Mouse (Mus musculus) CD4-positive naive resting alpha-beta T cell, adult 76 days (primary cell): ENCODE measurements around the gene Vmn1r232. TPM values are rescaled to one million over a fixed set of nuclear protein-coding genes. Genes with fewer than 3 reads are reported as not detected.

Experiments used
- total RNA-seq: library from RNA; stranded (reverse); gene quantifications from one replicate; pipeline ENCODE4 v1.2.4, GENCODE M21; 2023

Gene Vmn1r232
- not detected for total RNA-seq

DNA sequence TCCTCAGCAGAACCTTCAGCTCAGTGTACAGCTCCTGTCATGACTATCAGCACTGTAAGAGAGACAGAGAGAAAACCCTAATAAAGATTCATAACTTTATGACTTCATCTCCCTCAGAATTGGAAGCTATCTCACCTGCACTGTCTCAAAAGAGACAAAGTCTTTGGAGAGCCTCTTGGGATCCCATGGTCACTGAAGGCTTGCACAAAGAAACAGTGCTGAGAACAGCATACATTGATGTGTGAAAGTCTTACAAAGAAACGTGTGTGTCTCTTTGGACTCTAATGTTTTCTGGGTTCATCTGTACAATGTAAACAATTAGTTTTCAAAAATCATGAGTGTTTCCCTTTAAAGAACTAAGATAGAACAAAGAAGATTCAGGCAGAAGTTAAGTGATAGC lies at the start of gene Vmn1r232:
Vmn1r232 (minus strand) TSS at position 101 of the 400 bp plus-strand sequence.

DNA sequence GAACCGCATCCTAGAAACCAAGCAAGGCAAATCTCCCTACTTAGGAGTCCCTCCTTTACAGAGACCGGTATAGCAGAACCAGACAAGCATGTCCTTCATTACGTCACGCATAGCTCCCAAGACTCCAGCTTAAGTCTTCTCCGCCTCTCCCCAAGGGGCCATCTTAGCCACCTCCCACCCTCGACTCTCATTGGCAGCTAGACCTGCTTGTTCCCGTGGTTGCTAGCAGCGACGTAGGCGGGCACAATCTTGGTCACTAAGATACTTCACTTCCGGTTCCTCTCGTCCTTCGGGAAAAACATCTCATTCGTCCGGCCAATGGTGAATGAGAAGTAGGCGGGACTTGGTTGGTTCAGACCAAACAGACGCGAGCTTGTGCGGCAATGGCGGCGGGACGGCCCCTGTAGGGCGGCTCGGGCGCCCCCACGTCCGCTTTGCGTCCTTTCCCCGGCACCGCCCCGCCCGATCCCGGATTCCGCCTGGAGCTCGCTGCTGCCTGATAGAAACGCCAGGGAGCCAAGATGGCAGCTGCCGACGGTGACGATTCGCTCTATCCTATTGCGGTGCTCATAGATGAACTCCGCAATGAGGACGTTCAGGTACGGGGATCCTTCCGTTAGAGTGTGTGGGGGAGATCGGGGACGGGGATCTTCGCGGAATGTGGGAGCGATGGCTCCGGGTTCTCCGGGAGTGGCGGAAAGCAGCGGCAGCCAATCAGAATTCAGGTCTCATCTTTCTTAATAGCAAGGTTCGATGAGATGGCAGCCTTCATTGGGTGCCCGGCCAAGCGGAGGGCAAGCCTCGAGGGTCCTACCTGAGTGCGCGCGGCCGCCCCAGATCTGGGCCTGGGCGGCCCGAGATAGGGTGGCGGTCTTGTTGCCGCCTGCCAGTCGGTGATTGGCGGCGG lies 25.7 kb upstream of the Vmn1r232 start, which contains the start of gene Ppp2r1a:
Ppp2r1a (plus strand) TSS at position 327 of the 907 bp plus-strand sequence.

DNA sequence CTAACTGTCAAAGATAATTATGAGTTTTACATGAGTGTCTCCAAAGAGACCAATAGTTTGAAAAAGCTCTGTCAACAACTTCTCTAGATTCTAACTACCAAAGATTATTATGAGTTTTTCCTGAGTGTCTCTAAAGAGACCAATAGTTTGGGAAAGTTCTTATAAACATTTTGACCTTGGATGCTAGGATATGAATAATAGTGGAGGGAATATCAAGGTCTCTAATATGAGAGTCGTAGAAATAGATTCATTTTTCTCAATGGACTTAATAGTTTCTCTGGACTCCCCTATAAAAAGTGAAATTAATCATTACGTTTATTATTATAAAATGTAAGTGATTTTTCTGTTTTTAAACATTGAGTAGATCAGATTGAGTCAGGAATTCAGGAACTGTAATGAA lies 14.5 kb downstream of the Vmn1r232 start, which contains the start of gene Vmn1r231:
Vmn1r231 (minus strand) TSS at position 101 of the 400 bp plus-strand sequence.

Other genes with a start within 250 kb of the Vmn1r232 start
- gene Vmn1r226, start 236.9 kb downstream of the Vmn1r232 start, total RNA-seq: not detected
- gene Vmn1r227, start 189.9 kb downstream of the Vmn1r232 start, total RNA-seq: not detected
- not detected for gene Vmn1r228, start 133.6 kb downstream of the Vmn1r232 start, total RNA-seq
- gene Vmn1r229, start 108.2 kb downstream of the Vmn1r232 start, total RNA-seq: not detected
- gene Vmn1r230, start 79.3 kb downstream of the Vmn1r232 start, total RNA-seq: not detected
- gene Vmn1r231, start 14.6 kb downstream of the Vmn1r232 start, total RNA-seq: not detected
- 288 TPM for gene Ppp2r1a, start 25.6 kb upstream of the Vmn1r232 start, total RNA-seq
- gene Vmn1r233, start 76.8 kb upstream of the Vmn1r232 start, total RNA-seq: not detected
- gene Zfp160, start 89.2 kb upstream of the Vmn1r232 start, total RNA-seq: 11.2 TPM